Comparison of ENCODE assay signal across 9 mouse cellular contexts in the genomic region with DNA sequence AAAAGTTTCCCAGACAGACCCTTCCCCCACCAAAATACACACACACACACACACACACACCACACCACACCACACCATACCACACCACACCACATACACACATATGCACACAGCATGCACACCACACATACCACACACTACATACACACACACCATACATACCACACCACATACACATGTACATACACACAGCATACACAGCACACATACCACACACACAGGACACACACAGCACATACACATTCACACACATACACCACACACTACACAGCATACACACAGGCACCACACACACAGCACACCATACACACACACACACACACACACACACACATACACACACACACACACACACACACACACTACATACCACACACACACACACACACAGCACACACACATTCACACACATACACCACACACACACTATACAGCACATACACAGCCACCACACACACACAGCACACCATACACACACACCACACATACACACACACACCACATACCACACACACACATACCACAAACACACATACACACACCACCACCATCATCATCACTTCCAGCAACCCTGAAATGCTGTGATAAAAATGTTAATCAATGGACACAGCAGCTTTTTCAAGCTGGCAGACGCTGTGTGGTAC. TPM values are rescaled to one million over a fixed set of nuclear protein-coding genes. Genes with fewer than 3 reads are reported as not detected.
DNase-seq lines count a peak whose midpoint lies in the region; ATAC-seq and TF ChIP-seq lines count a peak whose summit lies in the region.
"Had no signal": no experiment of that assay in that cellular context is flagged by ENCODE, and none has a peak within 500 bp of the region (broad histone marks: within the 10 kb centered on the region; RNA-seq: fewer than 3 reads in every experiment).

No protein-coding gene starts in this region.

- 0 out of 2 replicates have a peak, but pooled peaks cover 3% of the 10 kb centered on the region for H3K27me3 ChIP-seq in forebrain, embryonic 11.5 days (ENCODE audit: control insufficient read depth, insufficient read depth, low read length)
- H3K27me3 ChIP-seq in forebrain, embryonic 10.5 days (ENCODE audit: poor library complexity, severe bottlenecking) = peaks cover 39% of the 10 kb centered on the region
- 0 out of 2 replicates have a peak, but pooled peaks cover 5% of the 10 kb centered on the region for H3K27me3 ChIP-seq in lung, embryonic 14.5 days (ENCODE audit: insufficient read depth, low read length)
- H3K27me3 ChIP-seq in limb, embryonic 15.5 days = peaks cover 13% of the 10 kb centered on the region
- no peaks in the 10 kb centered on the region; the same call in 1 of the 2 replicates for H3K27me3 ChIP-seq in stomach, embryonic 15.5 days (replicated peaks)

- DNase-seq in forebrain, embryonic 11.5 days (ENCODE audit: low spot score) = no peak
- no peak for DNase-seq in forebrain, embryonic 10.5 days (ENCODE audit: extremely low spot score, low spot score)
- no peak for DNase-seq in lung, embryonic 14.5 days
- DNase-seq in lung, adult 2 months = no peak
- no peak for DNase-seq in ovary, postnatal 14 days (ENCODE audit: low spot score)
- no peak for DNase-seq in layer of hippocampus, adult 9-11 months

- 89% methylated on average over 1 of the region's 1 CpGs for WGBS in forebrain, embryonic 11.5 days
- WGBS in forebrain, embryonic 10.5 days = 81% methylated on average over 1 of the region's 1 CpGs
- 84% methylated on average over 1 of the region's 1 CpGs for WGBS in lung, embryonic 14.5 days
- WGBS in lung, adult 2 months = 79% methylated on average over 1 of the region's 1 CpGs
- 80% methylated on average over 1 of the region's 1 CpGs for WGBS in limb, embryonic 15.5 days
- WGBS in stomach, embryonic 15.5 days = 79% methylated on average over 1 of the region's 1 CpGs

- peak; percentile 49; the same call in 1 of the 2 replicates for ATAC-seq in forebrain, embryonic 11.5 days (replicated peaks; ENCODE audit: low FRiP score)
- peak; percentile 52; the same call in 1 of the 2 replicates for ATAC-seq in lung, embryonic 14.5 days (ENCODE audit: insufficient read depth)
- ATAC-seq in limb, embryonic 15.5 days (ENCODE audit: insufficient number of reproducible peaks, low FRiP score, low TSS enrichment, low read depth) = peak; percentile 80
- ATAC-seq in stomach, embryonic 15.5 days (ENCODE audit: insufficient read depth, low FRiP score, low read depth) = peak; percentile 70

- H3K27ac ChIP-seq in forebrain, embryonic 11.5 days (ENCODE audit: low read depth, low read length) = no peak overlapping the region
- H3K27ac ChIP-seq in forebrain, embryonic 10.5 days = no peak overlapping the region
- no peak overlapping the region for H3K27ac ChIP-seq in lung, embryonic 14.5 days (ENCODE audit: low read depth)
- no peak overlapping the region for H3K27ac ChIP-seq in limb, embryonic 15.5 days
- no peak overlapping the region for H3K27ac ChIP-seq in stomach, embryonic 15.5 days

- no peaks in the 10 kb centered on the region for H3K36me3 ChIP-seq in forebrain, embryonic 11.5 days (ENCODE audit: control insufficient read depth, insufficient read depth, low read length)
- H3K36me3 ChIP-seq in forebrain, embryonic 10.5 days (replicated peaks) = no peaks in the 10 kb centered on the region
- H3K36me3 ChIP-seq in lung, embryonic 14.5 days (ENCODE audit: insufficient read depth) = no peaks in the 10 kb centered on the region
- H3K36me3 ChIP-seq in limb, embryonic 15.5 days = no peaks in the 10 kb centered on the region
- no peaks in the 10 kb centered on the region for H3K36me3 ChIP-seq in stomach, embryonic 15.5 days

- H3K9me3 ChIP-seq in forebrain, embryonic 11.5 days (ENCODE audit: control insufficient read depth, low read length) = no peaks in the 10 kb centered on the region
- H3K9me3 ChIP-seq in forebrain, embryonic 10.5 days = no peaks in the 10 kb centered on the region
- H3K9me3 ChIP-seq in lung, embryonic 14.5 days (ENCODE audit: low read depth, low read length) = no peaks in the 10 kb centered on the region
- H3K9me3 ChIP-seq in limb, embryonic 15.5 days = no peaks in the 10 kb centered on the region
- no peaks in the 10 kb centered on the region for H3K9me3 ChIP-seq in stomach, embryonic 15.5 days

- H3K4me2 ChIP-seq in forebrain, embryonic 11.5 days (ENCODE audit: low read depth, low read length, severe bottlenecking) = no peak overlapping the region
- H3K4me2 ChIP-seq in lung, embryonic 14.5 days = no peak overlapping the region
- no peak overlapping the region for H3K4me2 ChIP-seq in limb, embryonic 15.5 days
- no peak overlapping the region for H3K4me2 ChIP-seq in stomach, embryonic 15.5 days

- H3K9ac ChIP-seq in forebrain, embryonic 11.5 days (ENCODE audit: low read length) = no peak overlapping the region
- H3K9ac ChIP-seq in lung, embryonic 14.5 days = no peak overlapping the region
- H3K9ac ChIP-seq in limb, embryonic 15.5 days = no peak overlapping the region
- no peak overlapping the region for H3K9ac ChIP-seq in stomach, embryonic 15.5 days

- no peak for TF ChIP-seq POLR2A in lung, adult 2 months (IDR thresholded peaks at IDR 0.05; ENCODE audit: borderline replicate concordance, extremely low read depth, low read depth, low read length)

- no peaks in the 10 kb centered on the region for H3K4me1 ChIP-seq in forebrain, embryonic 11.5 days (replicated peaks; ENCODE audit: control insufficient read depth, insufficient read depth, low read length)
- H3K4me1 ChIP-seq in forebrain, embryonic 10.5 days = peaks cover 32% of the 10 kb centered on the region
- H3K4me1 ChIP-seq in lung, embryonic 14.5 days (ENCODE audit: insufficient read depth) = no peaks in the 10 kb centered on the region
- H3K4me1 ChIP-seq in lung, adult 2 months (ENCODE audit: control insufficient read depth, insufficient read depth, low read length) = no peaks in the 10 kb centered on the region
- no peaks in the 10 kb centered on the region for H3K4me1 ChIP-seq in limb, embryonic 15.5 days
- no peaks in the 10 kb centered on the region for H3K4me1 ChIP-seq in stomach, embryonic 15.5 days

- no peak for TF ChIP-seq CTCF in lung, embryonic 14.5 days (IDR thresholded peaks at IDR 0.05; ENCODE audit: low read depth)
- no peak for TF ChIP-seq CTCF in lung, adult 2 months (IDR thresholded peaks at IDR 0.05; ENCODE audit: insufficient read depth, low read length)

- no peak overlapping the region for H3K4me3 ChIP-seq in forebrain, embryonic 11.5 days (ENCODE audit: low read depth, low read length)
- H3K4me3 ChIP-seq in forebrain, embryonic 10.5 days = no peak overlapping the region
- no peak overlapping the region for H3K4me3 ChIP-seq in lung, embryonic 14.5 days (ENCODE audit: low read depth, low read length)
- no peak overlapping the region for H3K4me3 ChIP-seq in lung, adult 2 months (replicated peaks; ENCODE audit: extremely low read depth, low read depth, low read length)
- H3K4me3 ChIP-seq in limb, embryonic 15.5 days = no peak overlapping the region
- no peak overlapping the region for H3K4me3 ChIP-seq in stomach, embryonic 15.5 days (replicated peaks)

RNA-seq across cellular contexts. Expression of a gene that starts 26.6 kb away (rescaled TPM):
- not detected in 2 replicates for polyA plus RNA-seq in forebrain, embryonic 11.5 days (2014; fragmentation: Nextera tagmentation; extraction: Ambion mirVana)
- not detected in 2 replicates for polyA plus RNA-seq in forebrain, embryonic 10.5 days (2016; fragmentation: Nextera tagmentation; extraction: Ambion mirVana)
- polyA plus RNA-seq in lung, embryonic 14.5 days (2014; fragmentation: Nextera tagmentation; extraction: Ambion mirVana) = not detected in 2 replicates
- not detected in 2 replicates for polyA plus RNA-seq in lung, adult 2 months (2012; rRNA removed)
- 0.10 TPM in 1 of 2 replicates, not detected in the other for polyA plus RNA-seq in limb, embryonic 15.5 days (2015; fragmentation: Nextera tagmentation; extraction: Ambion mirVana)
- 0.42 TPM in 1 of 2 replicates, not detected in the other for polyA plus RNA-seq in stomach, embryonic 15.5 days (2015; fragmentation: Nextera tagmentation; extraction: Ambion mirVana)
- polyA plus RNA-seq: liver, embryonic 16.5 days had no signal

RNA-seq across cellular contexts. Expression of a gene that starts 46.0 kb away (rescaled TPM):
- polyA plus RNA-seq in forebrain, embryonic 11.5 days (2014; fragmentation: Nextera tagmentation; extraction: Ambion mirVana) = 40.8 and 41.2 TPM in 2 replicates
- 34.3 and 36.1 TPM in 2 replicates for polyA plus RNA-seq in forebrain, embryonic 10.5 days (2016; fragmentation: Nextera tagmentation; extraction: Ambion mirVana)
- 81.0 and 93.6 TPM in 2 replicates for polyA plus RNA-seq in lung, embryonic 14.5 days (2014; fragmentation: Nextera tagmentation; extraction: Ambion mirVana)
- polyA plus RNA-seq in lung, adult 2 months (2012; rRNA removed) = 282 and 367 TPM in 2 replicates
- 139 and 155 TPM in 2 replicates for polyA plus RNA-seq in limb, embryonic 15.5 days (2015; fragmentation: Nextera tagmentation; extraction: Ambion mirVana)
- 78.4 and 81.8 TPM in 2 replicates for polyA plus RNA-seq in stomach, embryonic 15.5 days (2015; fragmentation: Nextera tagmentation; extraction: Ambion mirVana)
